Mouse (Mus musculus): ENCODE measurements around the gene Teddm2.
A peak's percentile ranks its signal among the peaks of the same experiment; 100 is the strongest.

The Teddm2 gene

DNA sequence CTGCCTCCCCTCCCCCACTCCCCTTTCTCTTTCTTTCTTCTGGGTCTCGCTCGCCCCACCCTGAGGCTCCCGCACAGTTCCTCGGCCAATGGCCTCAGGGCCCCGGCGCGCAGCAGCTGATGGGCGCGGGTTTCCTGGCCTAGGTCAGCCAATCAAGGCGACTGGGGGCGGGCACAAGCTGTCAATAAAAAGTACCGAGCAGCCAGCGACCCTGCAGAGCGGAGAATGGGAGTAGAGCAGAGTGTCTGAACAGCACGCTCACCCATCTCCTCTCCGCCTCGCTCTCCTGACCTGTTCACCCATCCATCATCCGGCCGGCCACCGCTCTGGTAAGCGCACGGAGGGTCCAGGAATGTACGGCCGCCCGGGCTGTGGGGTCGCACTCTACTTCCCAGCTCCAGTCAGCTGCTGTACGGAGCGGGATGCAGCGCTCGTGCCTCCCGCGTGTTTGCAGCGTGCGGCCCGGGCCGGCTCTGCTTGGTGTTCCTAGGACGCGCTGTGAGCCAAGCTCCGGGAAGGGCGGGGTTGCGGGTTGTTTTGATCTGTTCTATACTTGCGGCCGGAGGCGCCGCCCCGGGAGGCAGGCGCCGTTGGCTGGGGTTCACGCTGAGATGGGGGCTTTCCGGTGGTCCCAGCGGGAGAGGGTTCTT lies at the start of gene Teddm2, which contains the start of gene Glul:
Gene Teddm2, minus strand, starts transcription at position 498 of the 650 bp plus-strand sequence.
Gene Glul, plus strand, starts transcription at position 214 of the 650 bp plus-strand sequence.
- DNase-seq (ENCODE audit: low spot score), result peak; percentile 95

DNA sequence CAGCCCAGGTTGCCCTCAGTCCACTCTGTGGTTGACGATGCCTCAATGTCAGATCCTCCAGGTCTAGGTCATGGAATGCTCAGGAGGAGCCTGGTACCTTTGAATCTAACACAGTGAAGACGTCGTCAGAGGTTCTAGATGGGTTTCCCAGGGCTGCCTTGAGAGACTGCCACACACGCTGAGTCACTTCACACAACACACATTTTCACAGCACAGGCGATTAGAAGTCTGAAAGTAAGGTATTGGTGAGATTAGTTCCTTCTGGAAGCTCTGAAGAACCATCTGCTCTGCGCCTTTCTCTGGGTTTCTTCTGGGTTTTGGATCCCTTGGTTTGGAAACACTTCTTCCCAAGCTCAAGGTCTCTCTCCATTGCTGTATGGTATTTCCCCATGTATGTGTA lies 47.8 kb upstream of the Teddm2 start:
- DNase-seq (ENCODE audit: low spot score), result no peak

DNA sequence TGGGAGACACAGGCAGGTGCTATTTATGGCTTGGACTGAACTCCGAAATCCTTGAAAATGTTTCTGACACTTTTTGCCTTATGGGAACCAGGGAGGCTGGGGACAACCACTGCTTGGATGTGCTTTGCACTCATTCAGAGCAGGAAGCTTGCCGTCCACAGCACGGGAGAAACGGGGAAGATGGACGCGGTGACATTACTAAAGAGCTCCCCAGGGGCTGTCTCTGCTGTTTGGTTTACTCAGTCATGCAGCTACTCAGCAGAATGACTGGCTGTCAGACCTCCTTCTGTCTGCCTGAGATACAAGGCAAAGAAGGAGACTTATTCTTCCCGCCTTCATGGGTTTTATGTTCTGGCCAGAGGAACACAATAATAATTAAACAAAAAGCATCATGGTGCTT lies 46.9 kb upstream of the Teddm2 start:
- DNase-seq (ENCODE audit: low spot score), result no peak

DNA sequence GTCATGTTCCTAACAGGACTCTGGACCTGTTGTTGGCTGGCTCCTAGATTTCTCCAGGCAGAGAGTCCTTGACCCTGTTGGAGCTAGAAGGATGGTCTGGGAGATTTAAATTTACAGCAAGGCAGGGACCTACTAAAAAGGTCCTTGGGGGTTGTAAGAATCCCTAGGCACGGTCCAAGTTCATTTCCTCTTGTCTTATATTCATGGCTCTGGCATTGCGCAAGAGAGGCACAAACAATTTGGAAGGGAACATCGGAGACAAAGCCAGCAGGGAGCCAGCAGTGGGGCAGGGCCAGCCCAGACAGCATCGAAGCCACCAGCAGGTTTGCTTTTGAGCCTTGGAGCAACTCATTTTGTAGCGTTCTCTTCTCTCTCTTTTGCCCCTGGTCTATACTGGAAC lies 45.2 kb upstream of the Teddm2 start:
- DNase-seq (ENCODE audit: low spot score), result no peak

DNA sequence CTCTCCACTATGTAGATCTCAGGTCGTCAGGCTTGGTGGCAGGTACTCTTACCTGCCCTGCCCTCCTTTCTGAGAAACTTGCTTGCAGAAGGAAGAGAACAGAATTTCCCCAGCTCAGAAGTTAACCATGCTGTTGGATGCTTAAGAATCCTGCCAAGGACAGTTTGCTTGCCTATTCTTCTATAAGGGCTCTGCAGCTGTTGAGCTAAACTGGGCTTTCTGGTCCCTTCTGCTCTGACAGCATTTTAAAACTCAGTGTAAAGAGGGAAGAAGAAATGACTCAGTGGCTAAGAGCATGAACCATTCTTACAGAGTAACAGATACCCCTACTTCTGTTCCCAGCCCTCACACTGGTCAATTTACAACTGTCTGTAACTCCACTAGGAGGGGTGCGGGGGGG lies 41.0 kb upstream of the Teddm2 start:
- no peak for DNase-seq (ENCODE audit: low spot score)

DNA sequence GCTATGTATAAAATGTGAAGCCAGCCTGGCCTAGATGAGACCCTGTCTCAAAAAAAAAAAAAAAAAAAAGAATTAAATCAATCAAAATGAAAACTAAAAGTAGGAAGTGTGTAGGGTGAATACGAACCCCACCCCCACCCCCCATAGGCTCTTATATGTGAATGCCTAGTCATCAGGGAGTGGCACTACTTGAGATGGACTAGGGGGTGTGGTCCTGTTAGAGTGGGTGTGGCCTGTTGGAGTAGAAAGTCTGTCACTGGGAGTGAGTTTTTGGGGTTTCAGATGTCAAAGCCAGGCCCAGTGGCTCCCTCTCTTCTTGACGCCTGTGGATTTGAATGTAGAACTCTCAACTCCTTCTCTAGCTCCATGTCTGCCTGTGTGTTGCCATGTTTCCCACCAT lies 37.0 kb upstream of the Teddm2 start:
- no peak for DNase-seq (ENCODE audit: low spot score)

DNA sequence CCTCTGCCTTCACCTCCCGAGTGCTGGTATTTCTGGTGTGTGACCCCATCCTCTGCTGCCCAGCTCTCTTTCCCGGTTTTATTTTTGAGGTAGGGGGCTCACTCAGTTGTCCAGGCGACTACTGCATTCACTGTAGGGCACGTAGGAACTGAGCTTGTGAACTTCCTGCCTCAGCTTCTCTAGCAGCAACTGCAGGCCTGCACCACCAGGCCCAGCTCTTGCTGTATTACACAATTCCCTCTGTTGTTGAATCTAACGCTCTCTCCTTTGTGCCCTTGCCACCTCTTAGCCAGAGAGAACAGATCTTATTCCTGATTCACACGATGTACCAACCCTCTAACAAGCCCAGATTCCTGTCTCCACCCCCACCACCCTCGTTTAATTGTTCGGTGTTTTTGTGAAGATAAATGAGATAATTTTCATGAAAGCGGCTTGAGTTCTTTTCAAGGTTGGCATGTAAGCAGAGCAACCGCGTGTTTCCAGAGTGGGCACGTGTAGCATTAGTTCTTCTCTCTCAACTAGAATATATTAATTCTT lies 35.9 kb upstream of the Teddm2 start:
- no peak for DNase-seq (ENCODE audit: low spot score)

DNA sequence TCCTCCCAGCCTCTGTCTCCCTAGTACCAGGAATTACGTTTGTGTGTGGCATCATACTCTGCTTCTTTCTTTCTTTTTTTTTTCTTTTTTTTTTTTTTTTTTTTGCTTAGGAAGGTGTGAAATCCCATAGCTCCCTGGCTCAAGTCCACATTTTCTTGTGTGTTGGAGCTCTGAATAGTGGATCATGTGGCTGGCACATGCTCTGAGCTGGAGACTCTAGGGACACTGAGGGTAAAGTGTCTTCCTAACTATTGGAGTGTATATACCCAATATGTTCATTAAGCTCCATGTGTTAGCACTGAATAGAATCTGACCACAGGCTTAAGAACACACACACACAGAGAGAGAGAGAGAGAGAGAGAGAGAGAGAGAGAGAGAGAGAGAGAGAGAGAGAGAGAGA lies 33.7 kb upstream of the Teddm2 start:
- no peak for DNase-seq (ENCODE audit: low spot score)

DNA sequence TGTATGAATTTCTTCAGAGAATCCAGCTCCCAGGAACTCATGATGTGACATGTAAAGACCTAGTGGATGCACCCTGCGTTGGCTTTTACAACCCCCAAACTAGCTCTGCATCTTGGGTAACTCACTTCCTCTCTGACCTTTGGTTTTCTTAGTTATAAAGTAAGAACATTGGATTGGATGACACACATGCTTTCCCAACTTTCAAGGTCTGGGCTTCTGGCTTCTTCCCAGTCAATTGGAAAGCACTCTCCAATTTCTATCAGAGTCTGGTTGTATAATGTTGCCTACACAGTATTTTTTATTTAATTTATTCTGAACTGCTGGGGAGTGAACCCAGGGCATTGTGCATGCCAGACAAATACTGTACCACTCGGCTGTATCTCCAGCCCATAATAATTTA lies 30.4 kb upstream of the Teddm2 start:
- no peak for DNase-seq (ENCODE audit: low spot score)

DNA sequence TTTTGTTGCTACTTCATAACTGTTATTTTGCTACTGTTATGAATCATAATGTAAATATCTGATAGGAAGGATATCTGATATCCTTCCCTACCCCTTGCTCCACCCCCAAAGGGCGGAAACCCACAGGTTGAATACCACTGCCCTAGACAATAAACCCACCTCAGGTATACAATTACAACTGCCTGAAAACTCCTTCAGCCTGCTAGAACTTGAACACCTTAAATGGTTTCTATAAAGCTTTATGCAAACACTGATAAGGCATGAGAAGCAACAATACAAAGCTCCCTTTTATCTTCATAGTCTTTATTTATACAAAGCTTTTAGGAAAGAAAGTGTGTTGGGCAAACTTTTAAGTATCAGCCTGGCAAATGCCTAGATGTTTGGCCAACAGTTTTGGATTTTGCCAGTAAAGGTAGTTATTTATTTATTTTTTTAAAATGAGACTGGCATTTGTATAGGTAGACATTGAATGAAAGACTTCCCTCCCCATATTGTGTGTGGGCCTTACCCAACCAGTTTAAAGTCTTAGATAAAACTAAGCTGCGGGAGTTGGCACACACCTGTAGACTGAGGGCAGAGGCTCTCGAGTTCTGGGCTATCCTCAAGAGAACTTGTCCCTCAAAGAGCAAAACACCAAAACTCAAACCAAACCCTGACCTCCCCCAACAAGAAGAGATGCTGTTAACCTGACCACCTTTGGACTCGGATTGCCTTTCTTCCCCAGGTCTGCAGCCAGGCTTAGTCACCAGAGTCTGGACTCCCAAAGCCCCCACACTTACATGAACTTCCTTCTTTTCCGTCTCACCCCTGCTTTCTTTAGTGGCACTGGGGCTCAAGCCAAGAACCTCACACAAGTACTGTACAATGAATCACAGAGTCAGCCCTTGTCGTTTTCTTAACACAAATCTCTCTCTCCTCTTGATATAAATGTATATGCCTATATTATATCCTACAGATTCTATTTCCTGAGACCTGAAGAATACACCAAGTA lies 24.7 kb upstream of the Teddm2 start:
- DNase-seq (ENCODE audit: low spot score), result no peak

DNA sequence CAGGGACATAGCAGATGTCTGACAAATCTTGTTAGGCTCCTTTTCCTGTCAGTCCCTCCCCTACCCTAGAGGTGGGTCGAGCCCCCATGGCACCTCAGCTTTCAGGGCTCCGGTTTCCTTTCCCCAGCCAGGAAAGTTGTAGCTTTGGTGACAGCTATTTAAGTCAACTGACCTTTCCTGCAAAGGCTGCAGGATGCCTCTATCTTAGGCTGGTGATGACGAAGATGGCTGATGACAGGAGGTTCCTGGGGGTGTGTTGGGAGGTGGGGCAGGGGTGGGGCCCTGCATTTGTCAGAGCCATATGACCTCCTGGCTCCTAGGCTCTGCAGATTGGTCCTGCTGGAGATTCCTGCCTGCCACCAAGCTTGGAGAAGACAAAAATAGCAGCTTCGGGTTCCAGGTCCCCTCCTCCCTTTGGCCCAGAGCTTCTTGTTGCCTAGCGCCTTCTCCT lies 22.6 kb upstream of the Teddm2 start:
- no peak for DNase-seq (ENCODE audit: low spot score)

DNA sequence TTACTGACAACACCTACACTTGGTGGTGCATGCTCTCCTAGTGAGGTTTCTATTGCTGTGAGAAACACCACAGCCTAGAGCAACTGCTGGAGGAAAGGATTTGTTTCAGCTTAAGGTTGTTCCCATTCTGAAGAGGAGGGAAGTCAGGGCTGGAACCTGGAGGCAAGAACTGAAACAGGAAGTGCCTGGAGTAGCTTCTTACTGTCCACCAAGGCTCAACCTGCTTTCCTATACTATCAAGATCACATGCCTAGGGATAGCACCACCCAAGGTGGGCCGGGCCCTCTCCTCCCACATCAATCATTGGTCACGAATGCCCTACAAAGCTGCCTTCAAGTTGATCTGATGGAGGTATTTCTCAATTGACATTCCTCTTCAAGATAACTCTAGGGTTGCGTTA lies 21.6 kb upstream of the Teddm2 start:
- no peak for DNase-seq (ENCODE audit: low spot score)

DNA sequence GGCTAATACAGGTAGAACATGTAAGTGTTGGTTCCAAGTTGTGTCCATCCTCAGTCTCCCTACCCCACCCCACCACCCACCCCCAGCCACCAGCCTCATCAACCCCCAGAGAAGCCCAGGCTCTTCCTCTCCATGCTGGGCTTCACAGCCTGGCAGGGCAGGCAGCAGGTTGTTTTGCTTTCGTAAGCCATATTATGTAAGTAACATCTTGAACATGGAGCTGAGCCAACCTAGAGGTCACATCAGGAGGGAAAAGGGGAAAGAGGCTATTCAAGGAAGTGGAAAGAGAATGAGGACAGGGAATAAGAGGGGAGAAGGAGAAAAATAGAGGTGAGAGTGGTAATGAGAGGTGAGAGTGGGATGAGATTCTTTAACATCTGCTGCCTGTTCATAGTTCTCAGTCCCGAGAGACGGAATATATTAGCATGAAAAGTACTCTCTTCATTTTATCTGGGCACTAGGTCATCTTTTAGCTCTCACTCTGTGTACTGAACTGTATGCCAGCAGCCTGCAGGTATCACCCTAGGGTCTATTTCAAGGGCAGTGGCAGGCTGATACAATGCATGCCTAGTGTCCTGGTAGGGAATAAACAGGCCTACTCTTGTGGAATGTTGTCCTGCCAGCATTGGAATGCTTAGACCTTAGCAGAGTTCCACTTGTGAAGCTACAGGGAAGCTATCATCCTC lies 18.6 kb upstream of the Teddm2 start:
- DNase-seq (ENCODE audit: low spot score), result no peak

DNA sequence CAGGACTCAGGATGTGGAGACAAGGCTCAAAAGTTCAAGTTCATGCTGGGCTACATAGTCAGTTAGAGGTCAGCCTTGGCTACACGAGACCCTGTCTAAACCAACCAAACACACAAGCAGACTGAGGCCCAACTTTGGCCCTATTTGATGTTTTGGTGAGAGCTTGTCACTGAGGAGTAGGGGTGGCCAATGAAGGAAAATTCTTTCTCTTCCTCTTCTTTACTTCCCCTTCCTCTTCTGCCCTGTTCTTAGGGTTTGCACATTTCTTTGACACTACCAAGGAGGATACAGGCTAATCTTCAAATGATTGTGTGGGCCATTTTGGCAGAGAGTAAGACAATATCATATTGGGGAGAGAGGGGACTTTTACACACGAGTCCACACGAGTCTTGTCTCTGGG lies 13.8 kb upstream of the Teddm2 start:
- DNase-seq (ENCODE audit: low spot score), result no peak

DNA sequence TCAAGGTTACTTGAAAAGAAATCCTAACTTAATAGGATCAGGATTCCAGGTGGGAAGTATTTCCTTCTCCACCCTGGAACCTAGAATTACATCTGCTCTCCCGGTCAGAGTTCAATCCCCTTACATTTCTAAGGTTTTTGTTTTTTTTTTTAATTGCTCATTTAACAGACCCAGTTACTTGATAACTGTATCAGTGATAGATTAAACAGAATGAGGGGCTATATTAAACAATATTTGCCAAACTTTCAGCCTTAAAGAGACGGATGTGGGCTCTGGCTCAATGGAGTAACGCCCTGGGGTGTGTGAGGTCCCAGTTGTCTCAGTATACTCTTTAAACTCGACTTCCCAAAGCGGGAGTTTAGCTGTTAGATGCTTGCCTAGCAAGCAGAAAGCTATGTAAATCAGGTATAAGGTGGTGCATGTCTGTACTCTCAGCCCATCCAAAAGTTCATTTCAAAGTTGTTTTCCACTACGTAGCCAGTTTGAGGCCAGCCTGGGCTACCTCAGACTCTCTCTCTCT lies 11.3 kb upstream of the Teddm2 start:
- no peak for DNase-seq (ENCODE audit: low spot score)

DNA sequence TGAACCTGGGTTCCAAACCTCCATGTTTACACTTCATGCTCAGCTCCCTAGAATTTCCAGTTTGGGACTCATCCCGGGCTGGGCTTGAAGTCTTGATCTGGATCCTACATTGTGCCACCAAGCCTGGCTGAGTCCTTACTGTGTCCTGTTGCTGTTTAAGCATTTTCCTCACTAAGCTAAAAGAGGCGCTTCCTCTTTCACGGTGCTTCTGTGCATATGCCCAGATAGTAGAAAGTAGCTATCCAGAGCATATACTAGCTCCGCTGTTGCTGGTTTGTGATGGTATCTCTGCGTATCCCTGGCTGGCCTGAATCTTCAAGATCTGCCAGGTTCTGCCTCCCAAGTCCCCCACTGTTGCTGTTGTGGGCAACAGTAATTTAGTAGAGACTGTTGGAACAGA lies 10.4 kb upstream of the Teddm2 start:
- DNase-seq (ENCODE audit: low spot score), result no peak

DNA sequence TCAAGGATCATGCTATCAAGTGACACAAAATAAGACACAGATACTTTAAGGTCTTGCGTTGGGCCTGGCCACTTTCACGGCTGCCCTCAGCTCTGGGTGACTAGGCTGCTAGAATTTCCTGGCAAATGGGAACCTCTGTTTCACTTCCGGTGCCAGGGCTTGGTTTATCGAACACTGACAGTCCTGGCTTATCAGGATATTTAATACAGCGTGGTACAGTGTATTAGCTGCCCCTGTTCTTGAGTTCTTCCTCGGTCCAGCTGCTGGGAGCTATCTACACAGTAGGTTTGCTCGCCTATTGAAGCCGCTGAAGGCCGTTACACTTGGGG lies 9.9 kb upstream of the Teddm2 start:
- DNase-seq (ENCODE audit: low spot score), result no peak

DNA sequence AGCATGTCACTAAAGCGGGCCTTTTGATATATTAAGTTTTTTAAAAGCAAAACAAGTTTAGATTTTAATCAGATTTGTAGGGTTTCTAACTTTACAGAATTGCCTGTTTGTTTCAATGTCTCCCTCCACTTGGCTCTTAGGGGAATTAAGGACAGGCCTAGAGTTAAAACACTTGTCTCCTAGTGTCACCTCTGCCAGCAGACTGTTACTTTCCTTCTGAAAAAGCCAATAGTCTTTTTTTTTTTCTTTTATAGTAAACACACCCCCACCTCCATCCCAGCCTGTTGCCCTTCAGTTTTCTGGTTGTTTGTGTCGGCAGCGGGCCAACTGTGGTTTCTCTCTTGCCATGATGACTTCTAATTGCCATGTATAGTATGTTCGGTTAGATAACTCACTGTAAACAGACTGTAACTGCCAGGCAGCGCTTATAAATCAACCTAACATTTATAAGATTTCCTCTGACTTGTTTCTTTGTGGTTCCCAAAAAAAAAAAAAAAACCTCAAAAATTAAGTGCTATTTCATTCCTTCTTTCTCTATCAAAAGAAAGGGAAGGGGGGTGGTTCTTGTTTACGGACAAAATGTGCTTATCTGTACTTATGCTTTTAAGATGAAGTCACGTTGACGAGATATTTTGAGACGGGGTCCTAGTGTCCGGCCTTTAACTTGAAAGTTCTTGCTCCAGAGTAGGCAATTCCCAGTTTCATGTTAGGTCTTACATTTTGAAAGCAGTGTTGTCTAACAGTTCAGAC lies 9.4 kb upstream of the Teddm2 start:
- DNase-seq (ENCODE audit: low spot score), result no peak

DNA sequence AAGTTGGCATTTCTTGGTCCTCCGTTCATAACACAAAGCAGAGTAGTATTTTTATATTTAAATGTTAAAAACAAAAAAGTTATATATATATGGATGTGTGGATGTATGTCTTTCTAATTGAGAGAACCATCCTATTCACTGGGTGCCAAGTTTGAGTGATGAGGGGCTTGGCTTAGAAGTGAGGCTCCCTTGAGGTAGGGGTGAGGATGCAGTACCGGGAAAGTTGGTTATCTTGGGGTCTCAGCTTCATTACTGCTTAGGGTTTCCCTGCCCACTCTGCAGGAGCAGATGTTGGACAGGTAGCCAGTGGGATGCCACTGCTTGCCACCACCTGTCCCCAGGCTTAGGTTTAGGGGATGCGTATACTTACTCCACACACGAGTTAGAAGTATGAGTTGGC lies 8.7 kb upstream of the Teddm2 start:
- DNase-seq (ENCODE audit: low spot score), result no peak

DNA sequence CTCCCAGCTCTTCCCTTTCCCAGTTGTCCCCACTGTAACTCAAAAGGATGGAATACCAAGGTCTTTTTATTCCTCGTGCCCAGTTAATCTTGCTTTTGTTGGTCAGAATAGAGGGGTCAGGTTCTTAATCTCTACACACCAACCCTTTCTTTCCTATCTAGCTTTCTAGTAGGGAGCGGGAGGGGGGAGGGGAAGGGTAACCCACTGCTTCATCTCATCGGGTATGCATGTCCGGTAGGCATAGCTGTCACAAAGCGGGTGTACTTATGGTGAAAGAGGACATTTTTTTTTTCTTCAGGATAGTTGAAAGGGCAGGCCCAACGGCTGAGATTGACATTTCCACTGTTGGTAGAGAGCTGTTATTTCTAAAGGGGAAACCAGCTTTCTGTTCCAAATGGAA lies 8.2 kb upstream of the Teddm2 start:
- DNase-seq (ENCODE audit: low spot score), result no peak

DNA sequence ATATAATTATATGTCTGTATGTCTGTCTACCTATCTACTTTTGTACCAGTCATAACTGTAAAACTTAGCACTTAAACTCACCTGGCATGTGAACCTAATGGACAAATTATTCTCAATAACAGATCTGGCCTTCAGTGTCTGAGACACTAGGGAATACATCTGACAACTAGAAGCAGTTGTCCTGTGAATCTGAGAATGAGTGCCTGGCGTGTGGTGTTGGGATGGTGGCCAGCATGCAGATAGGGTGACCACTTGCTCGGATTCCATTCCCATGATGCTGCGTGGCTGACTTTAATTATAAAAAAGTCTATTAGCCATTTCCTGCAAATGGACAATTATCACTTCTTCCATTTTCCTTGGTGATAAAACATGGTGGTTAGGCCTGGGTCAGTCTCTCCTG lies 5.9 kb upstream of the Teddm2 start:
- no peak for DNase-seq (ENCODE audit: low spot score)

DNA sequence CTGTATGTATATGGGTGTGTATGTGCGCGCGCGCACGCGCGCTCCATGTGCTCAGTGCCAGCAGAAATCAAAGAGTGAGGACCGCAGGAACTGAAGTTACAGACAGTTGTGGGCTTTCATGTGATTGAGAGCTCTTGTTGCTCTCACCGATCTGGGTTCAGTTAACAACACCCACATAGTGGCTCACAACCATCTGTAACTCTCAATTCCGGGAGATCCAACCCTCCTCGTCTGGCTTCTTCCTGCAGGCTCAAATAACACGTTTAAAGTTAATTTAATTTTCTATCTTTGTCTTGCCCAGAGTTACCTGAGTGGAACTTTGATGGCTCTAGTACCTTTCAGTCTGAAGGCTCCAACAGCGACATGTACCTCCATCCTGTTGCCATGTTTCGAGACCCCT lies 4.2 kb upstream of the Teddm2 start:
- DNase-seq (ENCODE audit: low spot score), result no peak
